Mouse (Mus musculus) limb, embryonic 11.5 days (tissue): Measurements from ENCODE around the gene Ripk4. TPM values are rescaled to one million over a fixed set of nuclear protein-coding genes. Genes with fewer than 3 reads are reported as not detected.

Experiments
- polyA plus RNA-seq: library from polyadenylated mRNA; unstranded; fragments of >200 nt; fragmentation: Nextera tagmentation; extraction: Ambion mirVana; gene quantifications from 2 replicates; pipeline ENCODE4 v1.2.1, GENCODE M21; 2014

Gene Ripk4
- polyA plus RNA-seq, 1 experiment from 2014 or later = 4.0 TPM

Other genes starting within 250 kb of the Ripk4 start
- gene Fam3b, start 249.0 kb downstream of the Ripk4 start, polyA plus RNA-seq = not detected in 2 replicates
- gene Tmprss2, start 152.6 kb downstream of the Ripk4 start, polyA plus RNA-seq = 0.40 and 0.44 TPM in 2 replicates
- gene Prdm15, start 88.1 kb upstream of the Ripk4 start, polyA plus RNA-seq = 13.2 and 14.2 TPM in 2 replicates
- 13.4 and 16.4 TPM in 2 replicates for gene C2cd2, start 198.8 kb upstream of the Ripk4 start, polyA plus RNA-seq
- 15.9 and 16.2 TPM in 2 replicates for gene Zbtb21, start 198.8 kb upstream of the Ripk4 start, polyA plus RNA-seq
- gene B230307C23Rik, start 233.5 kb upstream of the Ripk4 start, polyA plus RNA-seq = 19.2 and 20.6 TPM in 2 replicates